Mouse (Mus musculus): ENCODE data around the gene Snx30. TPM values are rescaled to one million over a fixed set of nuclear protein-coding genes. Genes with fewer than 3 reads are reported as not detected.
"Not testable (repeated sequence)": the region's sequence is repeated elsewhere in the genome, so short reads cannot be mapped to it uniquely, and the experiment has no call there.

The Snx30 gene
- polyA plus RNA-seq, 1 experiment from 2014 or later, result 14.6 TPM

DNA sequence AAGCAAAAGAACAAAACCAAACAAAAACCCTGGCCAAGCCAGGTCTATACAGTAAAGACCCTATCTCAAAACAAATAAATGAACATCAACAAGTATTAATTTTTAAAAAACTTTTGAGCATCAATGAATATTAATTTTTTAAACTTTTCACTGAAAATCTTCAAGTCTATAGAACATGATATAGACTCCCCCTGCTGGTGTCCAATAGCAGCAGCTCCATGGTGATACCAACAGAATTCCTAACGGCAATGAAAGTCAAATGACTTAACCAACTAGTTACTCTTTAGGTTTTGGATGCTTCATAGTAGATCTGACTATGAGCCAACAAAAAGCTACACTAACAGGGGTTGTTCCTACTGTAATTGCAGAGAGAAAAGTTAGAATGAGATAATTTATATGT, 25.1 kb upstream of the Snx30 start:
- Histone ChIP-seq H3K27me3 (ENCODE audit: insufficient read depth, poor library complexity, severe bottlenecking) (no peaks in the 10 kb centered on the region), H3K4me3 (no peak overlapping the region), H3K36me3 (peaks cover 42% of the 10 kb centered on the region), H3K4me1 (replicated peaks) (peaks cover 14% of the 10 kb centered on the region), H3K9me3 (no peaks in the 10 kb centered on the region), H3K27ac (no peak overlapping the region)
- 45% methylated on average over 1 of the region's 1 CpGs for WGBS
- no peak for DNase-seq (ENCODE audit: low spot score)

DNA sequence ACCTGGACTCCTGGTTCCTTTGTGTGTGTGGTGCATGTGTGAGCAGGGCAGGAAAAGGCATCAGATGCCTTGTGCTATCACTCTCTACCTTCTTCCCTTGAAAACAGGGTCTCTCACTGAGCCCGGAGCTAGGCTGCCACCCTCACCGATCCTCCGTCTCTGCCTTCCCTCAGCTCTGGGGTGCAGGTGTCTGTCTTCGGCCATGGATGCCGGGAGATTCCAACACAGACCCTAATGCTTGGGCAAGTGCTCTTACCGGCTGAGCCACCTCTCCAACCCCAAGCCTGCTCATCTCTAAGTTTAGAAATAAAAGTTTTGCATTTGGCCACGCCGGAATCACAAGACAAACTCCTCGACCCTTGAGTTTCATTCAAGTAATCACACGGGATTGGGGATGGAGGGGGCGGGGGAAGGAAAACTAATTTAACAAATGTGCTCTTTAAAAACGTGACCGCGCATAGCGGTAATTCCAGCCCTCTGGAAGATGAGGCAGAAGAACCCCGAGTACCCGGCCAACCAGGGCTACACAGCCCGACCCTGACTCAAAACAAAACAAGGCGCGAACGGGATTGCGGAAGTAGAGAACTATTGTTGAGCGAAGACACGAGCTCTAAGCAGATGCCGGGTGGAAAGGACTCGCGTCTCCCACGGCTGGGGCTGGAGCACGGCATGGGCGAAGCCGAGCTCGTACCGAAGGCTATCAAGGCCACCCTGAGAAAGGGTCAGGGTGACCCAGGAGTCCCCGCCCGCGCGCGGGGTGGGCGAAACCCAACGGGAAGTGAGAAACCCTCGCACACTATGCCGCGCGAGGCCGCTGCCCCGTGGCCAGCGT, 22.6 kb upstream of the Snx30 start:
- H3K9me3 ChIP-seq, result no peaks in the 10 kb centered on the region
- H3K4me3 ChIP-seq, result peak overlapping the region; percentile 92
- DNase-seq (ENCODE audit: low spot score), result peak; percentile 47
- H3K36me3 ChIP-seq, result peaks cover 21% of the 10 kb centered on the region
- peaks cover 14% of the 10 kb centered on the region for H3K4me1 ChIP-seq (replicated peaks)
- H3K27ac ChIP-seq, result peak overlapping the region; percentile 94
- no peaks in the 10 kb centered on the region for H3K27me3 ChIP-seq (ENCODE audit: insufficient read depth, poor library complexity, severe bottlenecking)
- under 1% methylated on average over 47 of the region's 47 CpGs for WGBS

DNA sequence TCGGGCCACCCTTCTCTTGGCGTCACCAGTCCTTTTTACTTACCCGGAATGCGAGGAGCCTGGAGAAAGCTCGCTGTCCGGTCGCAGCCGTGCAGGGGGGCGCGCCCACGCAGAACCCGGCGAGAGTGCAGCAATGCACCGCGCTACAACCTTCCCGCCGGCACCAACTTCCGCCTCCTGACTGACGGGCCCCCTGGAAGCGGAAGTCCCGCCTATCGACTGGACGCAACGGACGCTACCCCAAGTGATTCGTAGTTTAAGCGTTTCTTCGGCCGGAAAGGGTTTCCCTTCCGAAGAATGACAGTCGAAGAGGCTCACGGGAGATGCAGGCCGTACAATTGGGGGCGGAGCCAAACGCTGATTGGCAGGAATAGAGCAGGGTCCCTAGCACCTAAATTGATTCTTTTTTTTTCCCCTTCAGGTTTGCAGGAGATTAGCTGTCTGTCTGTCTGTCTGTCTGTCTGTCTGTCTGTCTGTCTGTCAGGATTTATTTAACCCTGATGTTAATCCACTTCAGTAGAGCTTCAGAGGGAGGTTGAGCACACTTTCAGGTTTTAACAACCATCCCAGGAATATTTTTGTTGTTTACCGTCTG, 21.9 kb upstream of the Snx30 start:
- no peaks in the 10 kb centered on the region for H3K9me3 ChIP-seq
- H3K4me3 ChIP-seq, result peak overlapping the region; percentile 92
- peak overlapping the region; percentile 94 for H3K27ac ChIP-seq
- H3K4me1 ChIP-seq (replicated peaks), result peaks cover 14% of the 10 kb centered on the region
- 1% methylated on average over 36 of the region's 36 CpGs for WGBS
- DNase-seq (ENCODE audit: low spot score), result peak; percentile 97
- H3K36me3 ChIP-seq, result peaks cover 14% of the 10 kb centered on the region
- no peaks in the 10 kb centered on the region for H3K27me3 ChIP-seq (ENCODE audit: insufficient read depth, poor library complexity, severe bottlenecking)

DNA sequence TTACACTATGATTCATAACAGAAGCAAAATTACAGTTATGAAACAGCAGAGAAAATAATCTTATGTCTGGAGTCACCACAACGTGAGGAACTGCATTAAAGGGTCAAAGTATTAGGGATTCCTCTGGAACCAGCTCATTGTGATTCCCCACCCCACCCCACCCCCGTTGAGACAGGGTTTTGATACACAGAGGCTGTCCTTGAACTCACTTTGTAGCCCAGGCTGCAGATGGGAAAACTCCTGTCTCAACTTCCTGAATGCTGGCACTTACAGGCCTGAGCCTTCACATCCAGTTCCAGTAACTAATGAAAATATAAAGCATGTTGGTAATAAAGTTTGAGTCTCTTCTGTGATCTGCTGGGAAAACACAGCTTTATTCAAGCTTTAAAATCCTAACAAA, 20.2 kb upstream of the Snx30 start:
- H3K27ac ChIP-seq, result no peak overlapping the region
- no peaks in the 10 kb centered on the region for H3K27me3 ChIP-seq (ENCODE audit: insufficient read depth, poor library complexity, severe bottlenecking)
- H3K36me3 ChIP-seq, result 0 out of 2 replicates have a peak, but pooled peaks cover 5% of the 10 kb centered on the region
- no peaks in the 10 kb centered on the region for H3K9me3 ChIP-seq
- DNase-seq (ENCODE audit: low spot score), result no peak
- peaks cover 14% of the 10 kb centered on the region for H3K4me1 ChIP-seq (replicated peaks)
- WGBS, result 25% methylated on average over 2 of the region's 2 CpGs
- no peak overlapping the region for H3K4me3 ChIP-seq

DNA sequence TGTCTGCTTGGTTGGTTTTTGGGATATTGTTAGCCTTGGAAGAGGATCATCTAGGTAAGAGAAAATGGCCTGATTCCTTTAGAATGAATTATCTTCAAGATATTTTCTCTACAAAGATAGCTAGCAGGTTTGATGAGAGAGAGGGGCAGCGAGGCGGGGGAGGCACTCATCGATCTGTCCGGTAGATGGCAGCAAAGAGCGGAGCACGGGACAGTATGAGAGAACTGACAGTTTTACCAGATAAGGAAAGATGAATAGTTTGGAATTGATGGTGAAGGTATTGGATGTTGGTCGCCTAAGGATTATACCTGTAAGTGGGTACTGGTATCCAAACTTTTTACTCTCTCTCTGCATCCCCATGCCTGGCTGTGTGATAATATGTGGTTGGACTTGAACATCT, 19.0 kb upstream of the Snx30 start:
- DNase-seq (ENCODE audit: low spot score), result peak; percentile 75
- Histone ChIP-seq H3K27ac (no peak overlapping the region), H3K27me3 (ENCODE audit: insufficient read depth, poor library complexity, severe bottlenecking) (no peaks in the 10 kb centered on the region), H3K36me3 (0 out of 2 replicates have a peak, but pooled peaks cover 2% of the 10 kb centered on the region), H3K4me3 (no peak overlapping the region), H3K9me3 (no peaks in the 10 kb centered on the region), H3K4me1 (replicated peaks) (peaks cover 11% of the 10 kb centered on the region)
- WGBS, result 1% methylated on average over 7 of the region's 7 CpGs

DNA sequence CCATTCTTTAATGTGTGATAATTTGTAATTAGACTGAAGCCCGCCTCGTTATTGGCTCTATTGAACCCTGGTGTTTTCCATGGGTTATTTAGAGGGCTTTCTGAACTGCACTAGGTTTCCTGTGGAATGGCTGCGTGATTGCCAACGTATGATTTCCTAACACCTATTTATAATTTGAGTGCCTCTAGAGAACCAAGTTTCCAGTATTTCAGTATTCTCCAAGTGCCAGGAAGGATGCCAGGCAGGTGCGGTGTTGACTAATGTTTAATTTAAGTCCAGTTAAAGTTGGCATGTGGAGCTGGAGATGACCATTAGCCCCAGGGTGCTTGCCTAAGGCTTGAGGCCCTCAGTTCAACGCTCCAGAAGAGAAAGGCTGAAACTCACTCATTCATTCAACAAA, 18.5 kb upstream of the Snx30 start:
- Histone ChIP-seq H3K27me3 (ENCODE audit: insufficient read depth, poor library complexity, severe bottlenecking) (no peaks in the 10 kb centered on the region), H3K27ac (no peak overlapping the region), H3K4me1 (replicated peaks) (peaks cover 7% of the 10 kb centered on the region), H3K9me3 (no peaks in the 10 kb centered on the region), H3K36me3 (no peaks in the 10 kb centered on the region), H3K4me3 (no peak overlapping the region)
- WGBS, result 66% methylated on average over 6 of the region's 6 CpGs
- DNase-seq (ENCODE audit: low spot score), result no peak

DNA sequence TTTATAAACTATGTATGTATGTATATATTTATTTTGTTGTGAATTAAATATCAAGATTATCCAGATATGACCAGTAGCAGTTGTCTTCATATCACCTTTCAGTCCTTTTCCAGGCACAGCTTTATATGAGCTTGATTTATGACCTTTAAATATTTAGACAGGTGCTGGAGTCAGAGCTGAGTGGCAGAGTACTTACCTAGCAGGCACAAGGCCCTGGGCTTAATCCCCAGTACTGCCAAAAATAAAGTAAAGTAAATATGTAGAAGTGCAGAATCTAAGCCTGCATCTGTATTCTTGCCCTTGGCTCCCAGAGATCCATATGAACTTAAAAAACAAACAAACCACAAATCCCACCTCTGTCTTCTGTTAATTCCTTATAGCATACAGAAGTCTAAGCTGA, 16.6 kb upstream of the Snx30 start:
- H3K9me3 ChIP-seq, result no peaks in the 10 kb centered on the region
- H3K4me1 ChIP-seq (replicated peaks), result no peaks in the 10 kb centered on the region
- H3K27me3 ChIP-seq (ENCODE audit: insufficient read depth, poor library complexity, severe bottlenecking), result no peaks in the 10 kb centered on the region
- no peak overlapping the region for H3K27ac ChIP-seq
- H3K36me3 ChIP-seq, result no peaks in the 10 kb centered on the region
- no peak overlapping the region for H3K4me3 ChIP-seq
- no peak for DNase-seq (ENCODE audit: low spot score)

DNA sequence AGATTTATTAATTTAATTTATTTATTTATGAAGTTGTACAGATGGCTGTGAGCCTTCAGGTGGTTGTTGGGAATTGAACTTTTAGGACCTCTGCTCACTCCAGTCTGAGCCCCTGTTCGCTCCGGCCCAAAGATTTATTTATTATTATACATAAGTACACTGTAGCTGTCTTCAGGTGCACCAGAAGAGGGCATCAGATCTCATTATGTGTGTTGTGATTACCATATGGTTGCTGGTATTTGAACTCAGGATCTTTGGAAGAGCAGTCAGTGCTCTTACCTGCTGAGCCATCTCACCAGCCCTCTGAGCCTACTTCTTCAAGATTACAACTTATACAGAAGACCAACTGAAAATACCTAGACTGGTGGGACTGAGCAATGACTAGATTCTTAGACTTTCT, 12.0 kb upstream of the Snx30 start:
- 88% methylated on average over 2 of the region's 2 CpGs for WGBS
- not testable (repeated sequence) for H3K4me3 ChIP-seq; H3K27me3 ChIP-seq (ENCODE audit: insufficient read depth, poor library complexity, severe bottlenecking); DNase-seq (ENCODE audit: low spot score); H3K4me1 ChIP-seq (replicated peaks); H3K27ac ChIP-seq; H3K9me3 ChIP-seq; H3K36me3 ChIP-seq

DNA sequence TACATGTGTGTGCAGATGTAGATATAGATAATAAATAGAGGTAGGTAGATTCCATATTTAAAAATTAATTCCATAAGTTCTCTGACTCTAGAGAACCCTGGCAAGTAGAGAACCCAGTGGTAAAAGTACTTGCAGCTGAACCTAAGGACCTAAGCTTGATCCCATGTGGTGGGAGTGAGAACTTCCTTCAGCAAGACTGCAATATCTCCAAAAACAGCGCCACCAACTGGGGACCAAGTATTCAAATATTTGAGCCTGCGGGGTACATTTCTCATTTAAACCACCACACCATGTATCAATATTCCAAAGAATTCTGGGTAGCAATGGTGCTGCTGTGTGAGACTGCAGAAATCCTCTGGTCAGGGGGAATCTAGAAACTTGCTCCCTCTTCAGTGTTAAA, 11.5 kb upstream of the Snx30 start:
- Histone ChIP-seq H3K36me3 (no peaks in the 10 kb centered on the region), H3K27me3 (ENCODE audit: insufficient read depth, poor library complexity, severe bottlenecking) (no peaks in the 10 kb centered on the region), H3K4me1 (replicated peaks) (no peaks in the 10 kb centered on the region), H3K4me3 (no peak overlapping the region), H3K27ac (no peak overlapping the region), H3K9me3 (no peaks in the 10 kb centered on the region)
- no peak for DNase-seq (ENCODE audit: low spot score)
- WGBS, result 76% methylated on average over 2 of the region's 2 CpGs

DNA sequence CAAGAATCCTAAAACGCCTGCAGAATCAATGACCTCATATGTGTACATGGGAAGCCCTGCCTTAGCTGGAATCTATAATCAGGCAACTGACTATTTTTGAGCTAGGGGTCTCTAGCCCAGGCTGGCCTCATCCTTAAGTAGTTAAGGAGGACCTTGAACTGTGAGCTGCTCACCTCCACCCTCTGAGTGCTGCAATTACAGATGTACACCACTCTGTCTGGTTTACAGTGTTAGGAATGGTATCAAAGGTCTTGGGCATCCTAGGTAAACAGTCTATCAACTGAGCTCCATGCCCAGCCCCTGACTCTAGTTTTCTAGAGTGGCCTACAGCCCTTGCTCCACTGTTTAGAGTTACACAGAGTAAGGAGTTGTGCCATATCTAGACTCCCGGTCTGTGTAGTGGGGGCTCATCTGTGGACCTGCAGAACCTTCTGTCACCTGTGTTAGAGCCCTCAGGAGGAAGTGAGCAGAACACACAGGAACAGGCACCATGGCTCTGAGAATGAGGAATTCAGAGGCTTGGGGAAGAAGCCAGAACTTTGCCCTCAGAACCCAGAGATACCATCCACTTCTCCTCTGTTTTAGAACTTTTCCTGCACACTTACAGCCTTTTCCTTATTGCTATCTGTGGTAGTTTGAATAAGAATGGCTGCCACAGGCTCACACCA, 9.7 kb upstream of the Snx30 start:
- Histone ChIP-seq H3K27me3 (ENCODE audit: insufficient read depth, poor library complexity, severe bottlenecking) (no peaks in the 10 kb centered on the region), H3K4me1 (replicated peaks) (no peaks in the 10 kb centered on the region), H3K27ac (no peak overlapping the region), H3K36me3 (no peaks in the 10 kb centered on the region), H3K4me3 (no peak overlapping the region), H3K9me3 (no peaks in the 10 kb centered on the region)
- no peak for DNase-seq (ENCODE audit: low spot score)
- WGBS, result 78% methylated on average over 2 of the region's 2 CpGs

DNA sequence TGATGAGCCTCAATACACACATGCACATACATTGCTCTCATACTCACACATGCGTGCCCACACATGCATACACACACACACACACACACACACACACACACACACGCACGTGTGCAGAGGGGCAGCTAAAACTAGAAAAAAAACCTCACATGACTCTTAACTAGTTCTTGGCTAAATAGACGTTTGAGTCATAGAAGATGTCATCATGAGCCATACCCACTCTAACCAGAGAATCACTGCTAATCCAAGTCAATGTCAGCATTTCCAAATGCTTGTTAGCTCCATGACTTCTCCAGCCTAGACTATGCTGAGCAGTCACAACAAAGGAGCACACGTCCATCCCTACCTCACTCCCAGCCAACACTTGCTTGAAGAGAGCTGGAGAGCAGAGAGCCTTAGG, 5.5 kb upstream of the Snx30 start:
- 89% methylated on average over 5 of the region's 5 CpGs for WGBS
- no peak overlapping the region for H3K27ac ChIP-seq
- H3K4me3 ChIP-seq, result no peak overlapping the region
- no peaks in the 10 kb centered on the region for H3K27me3 ChIP-seq (ENCODE audit: insufficient read depth, poor library complexity, severe bottlenecking)
- no peaks in the 10 kb centered on the region for H3K36me3 ChIP-seq
- no peaks in the 10 kb centered on the region for H3K9me3 ChIP-seq
- H3K4me1 ChIP-seq (replicated peaks), result peaks cover 4% of the 10 kb centered on the region; the same call in 1 of the 2 replicates
- no peak for DNase-seq (ENCODE audit: low spot score)

DNA sequence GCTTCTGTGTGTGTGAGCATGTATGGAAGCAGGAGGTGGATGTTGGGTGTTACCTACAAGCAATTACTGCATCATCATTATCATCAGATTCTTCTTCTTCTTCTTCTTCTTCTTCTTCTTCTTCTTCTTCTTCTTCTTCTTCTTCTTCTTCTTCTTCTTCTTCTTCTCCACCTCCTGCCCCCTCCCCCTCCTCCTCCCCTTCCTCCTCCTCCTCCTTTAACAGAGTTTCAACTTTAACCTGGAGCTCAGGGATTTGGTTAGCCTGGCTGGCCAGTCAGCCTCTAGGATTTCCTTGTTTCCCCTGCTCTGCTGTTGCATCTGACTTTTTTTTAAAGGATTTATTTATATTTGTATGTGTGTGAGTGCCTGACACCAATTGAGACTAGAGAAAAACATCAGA, 4.2 kb upstream of the Snx30 start, which contains the start of gene Inip:
Gene Inip (minus strand): TSS at position 101 of the 400 bp plus-strand sequence.
- Histone ChIP-seq H3K9me3 (no peaks in the 10 kb centered on the region), H3K4me3 (no peak within 1 kb of the TSS), H3K4me1 (replicated peaks) (peaks cover 9% of the 10 kb centered on the region; the same call in 1 of the 2 replicates), H3K27me3 (ENCODE audit: insufficient read depth, poor library complexity, severe bottlenecking) (no peaks in the 10 kb centered on the region), H3K27ac (no peak within 1 kb of the TSS), H3K36me3 (no peaks in the 10 kb centered on the region)
- DNase-seq (ENCODE audit: low spot score), result no peak

DNA sequence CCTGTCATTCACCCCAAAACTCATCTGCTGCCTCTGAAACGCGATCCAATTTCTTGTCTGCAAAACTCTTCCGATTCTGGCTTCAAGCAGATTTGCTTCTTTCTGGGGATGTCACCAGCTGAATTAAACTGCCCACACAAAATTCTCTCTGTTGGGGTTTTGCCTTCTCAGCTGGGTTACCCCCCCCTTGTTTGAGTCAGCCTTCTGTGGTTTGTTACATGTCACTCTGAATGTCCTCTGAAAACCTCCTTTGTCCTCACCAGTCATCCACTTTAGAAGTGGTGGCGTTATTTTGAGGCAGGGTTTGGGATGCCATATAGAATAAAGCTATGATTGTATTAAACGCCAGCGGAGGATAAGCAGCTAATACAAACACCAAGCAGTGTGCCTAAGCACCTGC, 3.5 kb upstream of the Snx30 start:
- 76% methylated on average over 6 of the region's 6 CpGs for WGBS
- no peaks in the 10 kb centered on the region for H3K36me3 ChIP-seq
- DNase-seq (ENCODE audit: low spot score), result no peak
- no peaks in the 10 kb centered on the region for H3K27me3 ChIP-seq (ENCODE audit: insufficient read depth, poor library complexity, severe bottlenecking)
- no peak overlapping the region for H3K4me3 ChIP-seq
- no peaks in the 10 kb centered on the region for H3K9me3 ChIP-seq
- peaks cover 15% of the 10 kb centered on the region for H3K4me1 ChIP-seq (replicated peaks)
- H3K27ac ChIP-seq, result no peak overlapping the region

Measured in hindbrain, embryonic 10.5 days (tissue).